Mouse (Mus musculus) myocyte (in vitro differentiated cells): ENCODE results near the gene Snapc5.

Experiments used
- CEBPB ChIP-seq: IDR thresholded peaks from 2 replicates; pipeline ENCODE4 v1.6.1; 2011; ENCODE audit warnings: mild to moderate bottlenecking, moderate library complexity; ENCODE audit not compliant: poor library complexity, insufficient read depth, severe bottlenecking
- MAX ChIP-seq: IDR thresholded peaks from one replicate; pipeline ENCODE4 v1.6.1; 2011; ENCODE audit warnings: low read depth, mild to moderate bottlenecking, control low read depth
- MYOD1 ChIP-seq, 3 experiments: IDR thresholded peaks; one replicate each; pipeline ENCODE4 v1.6.1; 2011; ENCODE audit warnings: control low read depth in 2 of 3, low read depth in 2 of 3, mild to moderate bottlenecking in 2 of 3, moderate library complexity in 1 of 3; ENCODE audit not compliant: insufficient read length in 2 of 3, control insufficient read depth in 1 of 3
- POLR2A ChIP-seq: IDR thresholded peaks from one replicate; pipeline ENCODE4 v1.6.1; 2011; ENCODE audit warnings: low read depth, mild to moderate bottlenecking, control low read depth, moderate library complexity; ENCODE audit not compliant: insufficient read length
- POLR2AphosphoS2 ChIP-seq: IDR thresholded peaks from one replicate; pipeline ENCODE4 v1.6.1; 2011; ENCODE audit warnings: low read depth, control low read depth; ENCODE audit not compliant: insufficient read length
- USF1 ChIP-seq: IDR thresholded peaks from one replicate; pipeline ENCODE4 v1.6.1; 2011; ENCODE audit warnings: low read depth, mild to moderate bottlenecking, control low read depth, moderate library complexity

DNA sequence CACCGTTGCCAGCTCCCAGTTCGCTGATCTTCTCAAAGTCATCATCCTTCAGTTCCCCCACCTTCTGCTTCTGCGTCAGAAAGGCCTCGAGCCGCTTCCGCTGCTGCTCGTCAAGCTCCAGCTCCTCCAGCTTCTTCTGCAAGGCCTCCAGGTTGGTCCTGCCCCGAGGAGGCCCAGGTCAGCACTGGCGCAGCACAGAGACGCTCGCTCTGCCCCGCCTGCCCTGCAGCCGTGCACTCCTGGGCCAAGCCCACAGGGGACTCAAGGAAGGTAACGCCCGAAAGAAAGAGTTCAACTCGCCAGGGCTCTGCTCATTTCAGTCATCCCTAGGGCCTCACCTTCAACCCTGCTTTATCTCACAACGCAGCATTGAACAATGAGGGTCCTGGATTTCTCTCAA lies 35.4 kb downstream of the Snapc5 start:
- TF ChIP-seq CEBPB (no peak), POLR2A (no peak), MAX (no peak), USF1 (no peak), MYOD1 (IDR thresholded peaks at IDR 0.05; ENCODE audit: control insufficient read depth in 1 of 3, insufficient read length in 2 of 3, low read depth in 2 of 3) (no peak), POLR2AphosphoS2 (no peak)
